Mouse (Mus musculus) naive thymus-derived CD4-positive, alpha-beta T cell, adult 2 months (primary cell): ENCODE measurements at regions not wholly inside any gene's neighbourhood (a gene's known extent, or its start where the extent isn't known, plus 50 kb on each side); places are given as distances from the start of the nearest gene placed in this dataset.

Experiments used
- DNase-seq: peaks from one replicate; pipeline ENCODE4 v3.0.0-alpha.2; 2011; ENCODE audit warnings: low read depth

- no peak for DNase-seq
Observed at GRCm38 (mm10) chr14:71230484-71231188, 631.0 kb upstream of the Fam160b2 start.

DNA sequence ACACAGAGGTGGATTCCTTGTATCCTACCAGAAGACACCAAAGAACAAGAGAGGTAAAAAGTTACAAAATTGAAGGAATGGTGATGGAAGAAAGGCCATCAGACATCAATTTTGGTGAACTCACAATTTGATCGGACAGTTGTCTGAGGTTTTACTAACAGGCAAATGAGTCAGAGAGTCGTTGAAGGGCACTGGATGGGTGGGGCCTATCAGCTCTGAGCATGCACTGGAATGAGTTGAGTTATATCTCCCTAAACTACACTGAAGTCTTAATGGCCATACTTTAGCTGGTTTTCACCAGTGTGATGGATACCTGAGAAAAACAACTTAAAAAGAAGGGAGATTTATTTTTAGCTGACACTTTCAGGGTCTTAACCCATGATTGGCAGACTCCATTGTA, 630.3 kb upstream of the Fam160b2 start:
- no peak for DNase-seq

DNA sequence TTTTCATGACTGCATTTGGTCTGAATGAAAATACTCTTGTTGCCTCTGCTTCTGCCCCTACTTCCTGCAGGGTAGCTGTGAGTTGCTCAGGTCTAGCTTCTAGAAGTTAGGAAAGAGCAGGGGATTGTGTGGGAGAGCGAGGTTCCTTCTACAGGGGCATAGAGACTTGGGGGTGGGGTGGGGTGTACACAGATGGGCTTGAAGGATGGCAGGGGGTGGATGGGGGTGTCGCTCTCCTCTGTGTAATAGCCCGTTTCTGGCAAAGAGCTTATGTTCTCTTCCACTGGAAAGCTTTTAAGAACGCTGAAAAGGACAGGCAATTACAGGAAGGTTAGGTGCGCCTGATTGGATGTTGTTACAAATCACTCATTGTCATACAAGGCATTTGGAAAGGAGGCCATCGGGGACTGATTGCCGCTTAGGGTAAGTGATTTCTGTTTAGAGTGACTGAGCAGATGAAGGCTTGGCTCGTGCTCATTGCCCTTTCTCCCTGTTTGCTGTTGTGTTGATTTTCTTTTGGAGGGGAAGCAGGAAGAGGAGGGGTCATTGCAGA, 629.3 kb upstream of the Fam160b2 start:
- DNase-seq = no peak

GRCm38 (mm10) chr14:71217041-71217440, 617.4 kb upstream of the Fam160b2 start:
- no peak for DNase-seq

DNA sequence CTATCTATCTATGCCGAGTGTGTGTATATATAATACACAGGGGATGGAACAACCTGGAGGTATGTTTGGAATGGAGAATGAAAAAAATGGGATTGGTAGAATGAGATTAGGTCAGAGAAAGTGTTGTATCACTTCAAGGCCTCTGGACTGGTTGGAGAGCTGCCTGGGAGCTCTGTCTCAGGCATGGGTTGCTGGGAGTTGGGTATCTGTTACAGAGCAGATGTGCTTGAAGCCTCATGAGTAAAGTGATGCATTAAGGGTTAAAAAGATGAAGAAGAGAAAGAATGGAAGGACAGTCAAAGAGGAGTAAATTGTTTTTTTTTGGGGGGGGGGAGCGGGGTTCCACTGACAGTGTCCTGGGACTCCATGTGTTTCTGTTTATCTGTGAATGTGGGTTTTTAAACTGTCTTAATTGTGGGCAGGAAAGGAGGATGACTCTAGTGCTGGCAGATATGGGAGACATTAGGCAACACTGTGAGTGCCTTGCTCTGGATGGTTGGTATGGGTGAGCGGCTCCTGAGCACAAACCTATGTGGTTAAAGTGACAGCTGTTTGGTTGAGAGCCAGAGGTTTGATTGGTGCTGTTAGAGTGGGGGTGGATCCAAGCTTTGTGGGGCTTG, 611.8 kb upstream of the Fam160b2 start:
- no peak for DNase-seq

GRCm38 (mm10) chr14:71203459-71203858, 603.8 kb upstream of the Fam160b2 start:
- DNase-seq = no peak

DNA sequence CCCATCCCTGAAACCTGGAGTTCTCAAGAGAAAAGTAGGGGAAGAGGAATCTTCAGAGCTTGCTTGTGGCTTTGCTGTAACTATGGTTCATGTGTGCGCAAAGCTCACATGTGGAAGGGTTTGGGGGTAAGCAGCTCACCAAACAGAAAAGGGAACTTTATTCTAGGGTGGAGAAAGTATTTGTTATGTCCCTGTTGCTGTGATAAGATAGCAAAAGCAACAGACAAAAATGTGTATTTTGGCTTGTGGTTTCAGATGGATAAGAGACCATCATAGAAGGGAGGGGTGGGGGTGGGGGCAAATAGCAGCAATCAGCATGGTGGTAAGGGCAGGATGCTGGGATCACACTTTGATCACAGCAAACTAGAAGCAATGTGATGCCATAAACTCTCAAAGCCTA, 601.3 kb upstream of the Fam160b2 start:
- no peak for DNase-seq

GRCm38 (mm10) chr14:71199178-71199879, 599.7 kb upstream of the Fam160b2 start:
- no peak for DNase-seq

GRCm38 (mm10) chr14:71194219-71194618, 594.6 kb upstream of the Fam160b2 start:
- DNase-seq = no peak

DNA sequence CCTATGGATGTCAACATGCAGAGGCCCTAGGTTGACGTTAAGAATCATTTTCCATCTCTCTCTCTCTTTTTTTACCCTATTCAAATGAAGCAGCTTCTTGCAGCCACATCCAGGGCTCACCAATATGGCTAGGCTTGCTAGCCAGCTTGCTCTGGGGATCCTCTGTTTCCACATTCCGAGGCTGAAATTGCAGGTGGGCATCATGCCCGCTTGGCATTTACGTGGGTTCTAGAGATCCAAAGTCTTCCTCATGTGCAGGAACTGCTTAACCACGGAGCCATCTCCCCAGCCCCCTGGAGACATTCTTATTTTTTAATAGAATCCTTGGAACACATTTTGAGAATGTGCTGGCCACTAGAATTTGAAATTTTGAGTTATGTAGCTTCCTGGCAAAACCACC, 592.9 kb upstream of the Fam160b2 start:
- no peak for DNase-seq

DNA sequence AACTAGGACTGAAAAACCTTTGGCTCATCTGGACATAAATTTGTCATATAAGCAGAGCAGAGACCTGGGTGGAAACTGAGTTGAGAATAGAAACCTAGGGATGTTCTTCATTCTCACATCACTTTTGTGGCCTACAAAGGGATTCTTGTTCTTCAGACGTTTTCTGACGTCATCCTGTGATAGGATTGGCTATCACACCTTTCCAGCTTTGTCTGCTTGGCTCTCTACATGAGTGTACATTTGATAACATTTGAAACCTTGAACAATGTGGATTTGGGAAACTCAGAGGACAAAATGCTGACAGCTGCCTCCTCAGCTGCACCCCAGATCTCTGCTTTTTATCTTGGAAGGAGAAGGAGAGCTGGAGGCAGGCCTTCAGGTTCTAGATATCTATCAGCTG, 589.7 kb upstream of the Fam160b2 start:
- no peak for DNase-seq

DNA sequence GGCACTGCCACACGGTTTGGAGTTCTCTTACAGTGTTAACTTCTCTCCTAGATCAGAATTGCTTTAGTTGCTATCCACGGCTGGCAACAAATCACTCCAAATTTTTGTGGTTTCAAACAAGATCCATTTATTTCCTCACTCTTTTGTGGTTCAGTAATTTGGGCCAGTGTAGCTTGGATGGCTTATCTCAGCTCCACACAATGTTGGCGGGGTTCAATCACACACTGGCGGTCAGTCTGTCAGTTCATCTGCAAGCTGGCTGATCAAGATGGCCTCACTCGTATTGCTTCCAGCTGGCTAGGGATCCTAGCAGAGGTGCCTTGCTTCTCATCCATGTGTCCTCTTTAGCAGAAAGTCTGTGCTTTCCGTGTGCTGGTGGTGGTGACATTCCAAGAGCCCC, 577.7 kb upstream of the Fam160b2 start:
- no peak for DNase-seq

- DNase-seq = no peak
Observed at GRCm38 (mm10) chr14:71174175-71174574, 574.5 kb upstream of the Fam160b2 start.

GRCm38 (mm10) chr14:71159556-71159955, 559.9 kb upstream of the Fam160b2 start:
- no peak for DNase-seq

DNA sequence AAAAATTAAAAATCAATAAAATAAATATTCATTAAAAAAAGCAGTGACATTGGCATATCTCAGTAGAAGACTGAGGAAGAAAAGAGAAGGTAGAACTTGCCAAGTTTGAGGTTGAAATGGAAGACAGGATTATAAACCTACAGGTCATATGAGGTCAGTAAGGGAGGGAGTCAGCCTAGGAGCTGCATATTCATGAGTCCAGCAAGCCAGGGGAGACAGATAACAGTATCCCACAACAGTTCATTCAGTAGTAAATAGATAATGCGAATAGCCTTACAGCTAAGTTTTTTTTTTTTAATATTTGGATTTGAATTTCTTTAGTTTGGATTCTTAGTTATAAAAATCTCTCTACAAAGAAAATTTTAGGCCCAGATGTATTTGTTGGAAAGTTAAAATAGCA, 542.8 kb upstream of the Fam160b2 start:
- no peak for DNase-seq

DNA sequence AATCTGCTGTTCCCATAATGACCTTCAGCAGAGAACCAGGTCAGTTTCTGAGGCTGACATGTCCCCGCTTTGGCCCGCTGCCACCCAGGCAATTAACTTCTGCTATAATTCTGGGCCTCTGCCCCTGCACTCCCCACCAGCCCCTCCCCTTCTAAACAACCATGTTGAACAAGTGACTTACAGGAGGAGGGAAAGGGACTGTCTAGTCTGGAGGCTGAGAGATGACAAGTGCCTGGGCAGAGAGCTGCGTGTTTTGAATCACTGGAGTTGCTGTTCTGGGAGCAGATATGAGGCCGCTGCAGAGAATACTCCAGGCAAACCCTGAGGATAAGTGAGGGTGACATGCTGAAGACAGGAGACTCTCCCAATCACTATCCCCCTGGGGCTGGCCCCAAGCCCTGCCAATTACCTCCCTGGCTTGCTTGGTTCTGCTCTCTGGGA, 530.2 kb upstream of the Fam160b2 start:
- no peak for DNase-seq

GRCm38 (mm10) chr14:71128495-71128894, 528.9 kb upstream of the Fam160b2 start:
- DNase-seq = no peak

- DNase-seq = no peak
Observed at GRCm38 (mm10) chr14:71118681-71119080, 519.0 kb upstream of the Fam160b2 start.

- DNase-seq = no peak
Observed at GRCm38 (mm10) chr14:71115798-71116432, 516.3 kb upstream of the Fam160b2 start.

- DNase-seq = no peak
Observed at GRCm38 (mm10) chr14:71115095-71115797, 515.6 kb upstream of the Fam160b2 start.

DNA sequence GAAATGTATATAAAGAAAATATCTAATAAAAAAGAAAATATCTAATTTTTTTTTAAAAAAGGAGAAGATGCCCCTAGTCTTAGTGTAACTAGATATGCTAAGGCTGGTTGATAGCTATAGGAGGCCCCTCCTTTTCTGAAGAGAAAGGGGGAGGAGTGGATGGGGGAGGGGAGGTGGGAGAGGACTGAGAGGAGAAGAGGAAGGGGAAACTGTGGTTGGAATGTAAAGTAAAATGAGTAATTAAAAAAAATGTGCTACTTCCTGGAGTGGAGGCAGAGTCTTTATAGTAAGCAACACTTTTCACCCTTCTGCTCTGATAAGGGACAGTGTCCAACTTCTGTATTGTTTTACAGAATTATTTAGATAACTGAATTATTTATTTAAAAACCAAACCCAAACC, 513.6 kb upstream of the Fam160b2 start:
- DNase-seq = no peak

DNA sequence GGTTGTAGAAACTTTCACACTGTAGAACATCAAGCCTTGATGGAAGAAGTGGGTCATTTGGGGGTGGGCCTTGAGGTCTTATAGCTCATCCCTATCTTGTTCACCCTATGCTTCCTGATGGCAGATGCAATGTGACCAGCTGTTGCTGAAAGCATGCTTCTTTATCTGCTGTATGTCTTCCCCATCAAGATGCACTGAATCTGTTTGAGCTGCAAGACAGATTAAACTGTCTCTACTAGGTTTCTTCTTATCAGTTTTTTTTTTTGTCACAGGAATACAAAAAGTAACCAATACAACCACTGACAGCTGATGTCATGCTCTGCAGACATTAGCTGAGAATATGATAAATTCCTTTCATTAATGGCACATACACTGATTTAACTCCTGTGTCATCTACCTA, 505.0 kb upstream of the Fam160b2 start:
- no peak for DNase-seq
